Mouse (Mus musculus): ENCODE data around the gene Tdrd9. TPM values are rescaled to one million over a fixed set of nuclear protein-coding genes. Genes with fewer than 3 reads are reported as not detected.

Gene Tdrd9
- polyA plus RNA-seq, 1 experiment from 2014 or later: 0.23 TPM

- Histone ChIP-seq H3K27me3 (peaks cover 2% of the 10 kb centered on the region; the same call in 1 of the 2 replicates), H3K4me3 (replicated peaks) (no peak overlapping the region), H3K27ac (no peak overlapping the region), H3K4me1 (replicated peaks) (no peaks in the 10 kb centered on the region), H3K36me3 (no peaks in the 10 kb centered on the region), H3K4me2 (replicated peaks) (no peak overlapping the region), H3K9me3 (no peaks in the 10 kb centered on the region), H3K9ac (replicated peaks) (no peak overlapping the region)
- ATAC-seq: no peak
- WGBS: 81% methylated on average over 8 of the region's 8 CpGs
These were observed 125.4 kb downstream of the Tdrd9 start for GRCm38 (mm10) chr12:112096733-112097117.

GRCm38 (mm10) chr12:112100106-112100505 lies 128.7 kb downstream of the Tdrd9 start:
- Histone ChIP-seq H3K4me2 (replicated peaks) (no peak overlapping the region), H3K27ac (no peak overlapping the region), H3K9me3 (no peaks in the 10 kb centered on the region), H3K36me3 (no peaks in the 10 kb centered on the region), H3K27me3 (no peaks in the 10 kb centered on the region), H3K9ac (replicated peaks) (no peak overlapping the region), H3K4me3 (replicated peaks) (no peak overlapping the region), H3K4me1 (replicated peaks) (no peaks in the 10 kb centered on the region)
- ATAC-seq: no peak
- 54% methylated on average over 4 of the region's 4 CpGs for WGBS

- 61% methylated on average over 4 of the region's 4 CpGs for WGBS
- Histone ChIP-seq H3K9me3 (no peaks in the 10 kb centered on the region), H3K9ac (replicated peaks) (no peak overlapping the region), H3K27me3 (0 out of 2 replicates have a peak, but pooled peaks cover 5% of the 10 kb centered on the region), H3K4me2 (replicated peaks) (no peak overlapping the region), H3K4me3 (replicated peaks) (no peak overlapping the region), H3K27ac (no peak overlapping the region), H3K4me1 (replicated peaks) (no peaks in the 10 kb centered on the region), H3K36me3 (no peaks in the 10 kb centered on the region)
- ATAC-seq: no peak
These were observed 129.7 kb downstream of the Tdrd9 start for GRCm38 (mm10) chr12:112101045-112101444.

DNA sequence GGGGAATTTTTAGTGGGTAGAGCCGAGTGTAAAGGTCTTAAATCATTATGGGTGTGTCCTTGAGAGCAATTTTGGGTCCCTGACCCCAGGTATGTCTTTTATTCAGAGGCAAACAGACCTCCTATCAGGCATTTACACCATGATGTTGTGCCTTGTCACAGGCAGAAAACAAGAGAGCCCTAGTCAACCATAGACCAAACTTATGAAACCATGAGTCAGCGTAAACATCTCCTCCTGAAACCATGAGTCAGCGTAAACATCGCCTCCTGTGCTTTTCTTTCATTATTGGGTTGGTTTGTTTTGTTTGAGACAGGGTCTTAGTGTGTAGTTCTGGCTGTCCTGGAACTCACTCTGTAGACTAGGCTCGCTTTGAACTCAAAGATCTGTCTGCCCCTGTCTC lies 131.8 kb downstream of the Tdrd9 start:
- no peak overlapping the region for H3K27ac ChIP-seq
- no peak overlapping the region for H3K4me3 ChIP-seq (replicated peaks)
- no peaks in the 10 kb centered on the region for H3K36me3 ChIP-seq
- peaks cover 4% of the 10 kb centered on the region; the same call in 1 of the 2 replicates for H3K4me1 ChIP-seq (replicated peaks)
- no peaks in the 10 kb centered on the region for H3K9me3 ChIP-seq
- H3K27me3 ChIP-seq: peaks cover 18% of the 10 kb centered on the region; the same call in 1 of the 2 replicates
- no peak overlapping the region for H3K9ac ChIP-seq (replicated peaks)
- ATAC-seq: no peak
- 88% methylated on average over 5 of the region's 5 CpGs for WGBS
- H3K4me2 ChIP-seq (replicated peaks): no peak overlapping the region

- Histone ChIP-seq H3K27ac (no peak overlapping the region), H3K36me3 (no peaks in the 10 kb centered on the region), H3K9me3 (no peaks in the 10 kb centered on the region), H3K9ac (replicated peaks) (no peak overlapping the region), H3K4me3 (replicated peaks) (no peak overlapping the region), H3K27me3 (peaks cover 20% of the 10 kb centered on the region; the same call in 1 of the 2 replicates), H3K4me1 (replicated peaks) (peaks cover 4% of the 10 kb centered on the region; the same call in 1 of the 2 replicates), H3K4me2 (replicated peaks) (no peak overlapping the region)
- ATAC-seq: no peak
- WGBS: 89% methylated on average over 11 of the region's 11 CpGs
These were observed 133.5 kb downstream of the Tdrd9 start for GRCm38 (mm10) chr12:112104890-112105289.

DNA sequence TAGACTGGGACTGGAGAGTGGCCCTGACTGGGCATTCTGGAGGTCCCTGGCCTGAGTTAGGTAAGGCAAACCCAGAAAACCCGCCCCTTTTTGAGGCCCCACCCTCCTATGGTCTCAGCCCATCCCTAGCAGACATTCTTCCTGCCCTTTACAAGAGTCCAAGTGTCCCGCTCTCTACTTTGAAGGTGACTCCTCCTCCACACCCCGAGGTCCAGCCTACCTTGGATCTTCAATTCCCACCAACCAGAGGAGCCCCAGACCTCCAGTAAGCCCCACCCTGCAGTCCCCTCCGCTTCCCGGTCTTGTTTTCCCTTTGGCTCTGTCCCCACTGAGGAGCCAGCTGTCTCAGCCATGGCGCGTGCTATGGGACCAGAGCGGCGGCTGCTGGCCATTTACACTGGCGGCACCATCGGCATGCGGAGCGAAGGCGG lies 135.2 kb downstream of the Tdrd9 start, which contains the start of gene Aspg:
TSS of gene Aspg (plus strand) at position 139 of the 431 bp plus-strand sequence.
- Histone ChIP-seq H3K9me3 (no peaks in the 10 kb centered on the region), H3K36me3 (no peaks in the 10 kb centered on the region), H3K27me3 (peaks cover 26% of the 10 kb centered on the region; the same call in 1 of the 2 replicates), H3K27ac (no peak within 1 kb of the TSS), H3K4me1 (replicated peaks) (peaks cover 4% of the 10 kb centered on the region; the same call in 1 of the 2 replicates), H3K9ac (replicated peaks) (no peak within 1 kb of the TSS), H3K4me2 (replicated peaks) (peak within 1 kb of the TSS; percentile 13; the same call in 1 of the 2 replicates), H3K4me3 (replicated peaks) (no peak within 1 kb of the TSS)
- ATAC-seq: peak; percentile 58; the same call in 1 of the 2 replicates
- 3% methylated on average over 14 of the region's 14 CpGs for WGBS

- Histone ChIP-seq H3K4me2 (replicated peaks) (no peak overlapping the region), H3K36me3 (no peaks in the 10 kb centered on the region), H3K27me3 (peaks cover 31% of the 10 kb centered on the region), H3K9ac (replicated peaks) (no peak overlapping the region), H3K9me3 (no peaks in the 10 kb centered on the region), H3K4me3 (replicated peaks) (no peak overlapping the region), H3K27ac (no peak overlapping the region), H3K4me1 (replicated peaks) (peaks cover 4% of the 10 kb centered on the region; the same call in 1 of the 2 replicates)
- no peak for ATAC-seq
- WGBS: 90% methylated on average over 8 of the region's 8 CpGs
These were observed 136.3 kb downstream of the Tdrd9 start for GRCm38 (mm10) chr12:112107685-112108084.

GRCm38 (mm10) chr12:112108696-112109445 lies 137.5 kb downstream of the Tdrd9 start:
- Histone ChIP-seq H3K36me3 (no peaks in the 10 kb centered on the region), H3K9me3 (no peaks in the 10 kb centered on the region), H3K9ac (replicated peaks) (no peak overlapping the region), H3K27ac (no peak overlapping the region), H3K4me3 (replicated peaks) (no peak overlapping the region), H3K4me1 (replicated peaks) (peaks cover 4% of the 10 kb centered on the region; the same call in 1 of the 2 replicates), H3K27me3 (peaks cover 31% of the 10 kb centered on the region), H3K4me2 (replicated peaks) (no peak overlapping the region)
- ATAC-seq: no peak
- 89% methylated on average over 11 of the region's 11 CpGs for WGBS

DNA sequence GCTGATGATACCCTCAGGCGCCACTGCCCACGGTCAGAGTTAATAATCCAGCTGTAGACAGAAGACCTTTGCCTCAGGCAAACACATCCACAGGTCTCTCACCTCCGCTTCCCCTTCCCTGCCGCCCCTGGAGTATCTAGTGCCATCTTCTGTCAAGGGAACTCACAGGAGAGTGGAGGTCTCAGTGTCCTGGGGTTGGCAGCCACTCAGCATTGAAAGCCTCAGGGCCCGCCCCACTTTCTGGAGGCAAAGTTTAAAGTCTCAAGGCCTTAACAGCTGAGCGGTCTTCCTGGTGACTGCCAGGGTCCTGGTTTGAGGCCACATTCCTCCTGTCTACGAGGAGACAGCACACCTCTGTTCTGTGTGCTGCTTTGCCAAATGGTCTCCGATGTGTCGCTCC lies 138.3 kb downstream of the Tdrd9 start:
- Histone ChIP-seq H3K36me3 (no peaks in the 10 kb centered on the region), H3K9ac (replicated peaks) (no peak overlapping the region), H3K9me3 (no peaks in the 10 kb centered on the region), H3K4me3 (replicated peaks) (no peak overlapping the region), H3K4me2 (replicated peaks) (no peak overlapping the region), H3K4me1 (replicated peaks) (peaks cover 4% of the 10 kb centered on the region; the same call in 1 of the 2 replicates), H3K27me3 (peaks cover 38% of the 10 kb centered on the region), H3K27ac (no peak overlapping the region)
- ATAC-seq: no peak
- WGBS: 81% methylated on average over 9 of the region's 9 CpGs

- Histone ChIP-seq H3K4me2 (replicated peaks) (no peak overlapping the region), H3K9me3 (no peaks in the 10 kb centered on the region), H3K4me3 (replicated peaks) (no peak overlapping the region), H3K27ac (no peak overlapping the region), H3K4me1 (replicated peaks) (peaks cover 4% of the 10 kb centered on the region; the same call in 1 of the 2 replicates), H3K9ac (replicated peaks) (no peak overlapping the region), H3K36me3 (no peaks in the 10 kb centered on the region), H3K27me3 (peaks cover 45% of the 10 kb centered on the region)
- no peak for ATAC-seq
- 79% methylated on average over 5 of the region's 5 CpGs for WGBS
These were observed 140.0 kb downstream of the Tdrd9 start for GRCm38 (mm10) chr12:112111323-112111722.

GRCm38 (mm10) chr12:112112235-112112634 lies 140.9 kb downstream of the Tdrd9 start:
- WGBS: 94% methylated on average over 6 of the region's 6 CpGs

DNA sequence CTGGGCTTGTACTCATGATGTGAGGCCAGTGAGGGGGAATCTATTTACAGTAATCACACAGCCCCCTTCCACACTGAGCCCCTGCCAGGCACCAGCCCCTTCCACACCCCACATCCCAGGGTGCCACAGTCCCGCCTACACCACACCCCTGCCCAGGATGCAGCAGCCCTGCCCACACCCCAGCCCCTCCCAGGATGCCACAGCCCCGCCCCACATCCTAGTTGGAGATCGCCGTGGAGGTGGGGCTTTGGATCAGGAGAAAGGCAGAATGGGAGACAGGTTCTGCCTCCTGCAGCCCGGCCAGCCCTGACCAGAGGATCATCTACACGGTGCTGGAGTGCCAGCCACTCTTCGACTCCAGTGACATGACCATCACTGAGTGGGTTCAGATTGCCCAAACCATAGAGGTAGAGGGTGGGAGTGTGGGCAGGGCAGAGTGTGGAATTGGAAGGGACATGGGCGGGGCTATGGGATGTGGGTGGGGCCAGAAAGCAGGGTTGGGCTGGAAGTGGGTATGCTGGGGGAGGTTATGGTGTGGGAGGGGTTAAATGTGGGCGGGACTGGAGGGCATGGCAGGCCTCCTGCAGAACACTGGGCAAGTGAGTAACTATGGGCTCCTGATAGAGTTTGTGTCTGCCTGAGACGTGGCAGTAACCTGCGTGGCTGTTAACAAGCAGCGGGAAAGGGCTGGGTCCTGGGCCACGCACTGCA lies 141.5 kb downstream of the Tdrd9 start:
- H3K4me1 ChIP-seq (replicated peaks): no peaks in the 10 kb centered on the region
- H3K27me3 ChIP-seq: peaks cover 33% of the 10 kb centered on the region
- no peak overlapping the region for H3K4me3 ChIP-seq (replicated peaks)
- no peak overlapping the region for H3K27ac ChIP-seq
- no peak for ATAC-seq
- 21% methylated on average over 13 of the region's 13 CpGs for WGBS
- H3K4me2 ChIP-seq (replicated peaks): no peak overlapping the region
- H3K9me3 ChIP-seq: no peaks in the 10 kb centered on the region
- no peak overlapping the region for H3K9ac ChIP-seq (replicated peaks)
- no peaks in the 10 kb centered on the region for H3K36me3 ChIP-seq

More at GRCm38 (mm10) chr12:112112235-112112634, 140.9 kb downstream of the Tdrd9 start:
- Histone ChIP-seq H3K4me2 (replicated peaks) (no peak overlapping the region), H3K9ac (replicated peaks) (no peak overlapping the region), H3K27ac (no peak overlapping the region), H3K4me3 (replicated peaks) (no peak overlapping the region), H3K4me1 (replicated peaks) (no peaks in the 10 kb centered on the region), H3K27me3 (peaks cover 36% of the 10 kb centered on the region), H3K9me3 (no peaks in the 10 kb centered on the region), H3K36me3 (no peaks in the 10 kb centered on the region)
- ATAC-seq: no peak
